Mouse (Mus musculus) embryonic facial prominence, embryonic 12.5 days (tissue): Measurements from ENCODE around the gene Fkbp7. TPM values are rescaled to one million over a fixed set of nuclear protein-coding genes. Genes with fewer than 3 reads are reported as not detected.
"Not testable (repeated sequence)": the region's sequence is repeated elsewhere in the genome, so short reads cannot be mapped to it uniquely, and the experiment has no call there.

Source experiments
- ATAC-seq: fragments of 200-750 bp; cut with Nextera tagmentation; 2 replicates; pipeline ENCODE4 v1.8.0; 2017; ENCODE audit not compliant: insufficient number of reproducible peaks, insufficient read depth, low FRiP score, low TSS enrichment
- H3K27ac ChIP-seq: fragments of 300-500 bp; sonication (generic); 2 replicates; pipeline ENCODE4 v1.5.1; 2016; ENCODE audit warnings: mild to moderate bottlenecking
- H3K27me3 ChIP-seq: fragments of 300-500 bp; sonication (generic); 2 replicates; pipeline ENCODE4 v1.6.1; 2016; ENCODE audit warnings: mild to moderate bottlenecking, moderate library complexity
- H3K36me3 ChIP-seq: fragments of 300-500 bp; sonication (generic); 2 replicates; pipeline ENCODE4 v1.6.1; 2016; ENCODE audit warnings: mild to moderate bottlenecking
- H3K4me1 ChIP-seq: fragments of 300-500 bp; sonication (generic); 2 replicates; pipeline ENCODE4 v1.6.1; 2016
- H3K4me2 ChIP-seq: fragments of 300-500 bp; sonication (generic); replicated peaks from 2 replicates; pipeline ENCODE4 v1.6.1; 2016; ENCODE audit warnings: mild to moderate bottlenecking, moderate library complexity
- H3K4me3 ChIP-seq: fragments of 300-500 bp; sonication (generic); 2 replicates; pipeline ENCODE4 v1.5.1; 2016; ENCODE audit warnings: mild to moderate bottlenecking
- H3K9ac ChIP-seq: fragments of 300-500 bp; sonication (generic); 2 replicates; pipeline ENCODE4 v1.6.1; 2016; ENCODE audit warnings: mild to moderate bottlenecking, moderate library complexity
- H3K9me3 ChIP-seq: fragments of 300-500 bp; sonication (generic); 2 replicates; pipeline ENCODE4 v1.6.1; 2016; ENCODE audit warnings: mild to moderate bottlenecking, moderate library complexity
- WGBS: fragments of 180-500 bp; shearing (Covaris S2); methylation state at CpG from one replicate; pipeline ENCODE4 v1.1.7; 2016; 5-methylcytosine and 5-hydroxymethylcytosine counted together
- polyA plus RNA-seq: library from polyadenylated mRNA; unstranded; fragments of >200 nt; fragmentation: Nextera tagmentation; extraction: Ambion mirVana; gene quantifications from 2 replicates; pipeline ENCODE4 v1.2.1, GENCODE M21; 2016

Fkbp7 gene
- polyA plus RNA-seq, 1 experiment from 2014 or later = 68.4 TPM

DNA sequence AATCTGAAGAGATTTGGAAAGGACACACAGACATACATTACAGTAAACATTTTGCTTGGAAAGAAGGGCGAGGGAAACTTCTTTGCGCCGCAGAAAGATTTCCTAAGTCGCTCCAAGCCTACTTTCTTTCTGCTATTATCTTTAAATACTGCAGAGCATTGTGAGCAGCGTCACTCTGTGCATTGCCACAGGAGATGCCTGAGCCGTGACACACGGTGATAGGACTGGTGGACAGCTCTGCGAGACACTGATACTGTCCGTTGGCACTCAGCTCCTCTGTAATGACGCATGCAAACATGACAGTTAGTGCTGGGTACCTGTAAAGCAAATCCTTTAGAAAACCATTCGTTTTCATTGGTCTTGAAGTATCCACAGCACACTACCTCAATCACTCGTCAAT lies 42.6 kb downstream of the Fkbp7 start:
- ATAC-seq = no peak
- no peak overlapping the region for H3K4me2 ChIP-seq
- no peak overlapping the region for H3K9ac ChIP-seq
- H3K27me3 ChIP-seq = no peaks in the 10 kb centered on the region
- 93% methylated on average over 12 of the region's 12 CpGs for WGBS
- no peak overlapping the region for H3K4me3 ChIP-seq
- no peak overlapping the region for H3K27ac ChIP-seq
- H3K36me3 ChIP-seq = peaks cover 80% of the 10 kb centered on the region
- no peaks in the 10 kb centered on the region for H3K9me3 ChIP-seq
- no peaks in the 10 kb centered on the region for H3K4me1 ChIP-seq

DNA sequence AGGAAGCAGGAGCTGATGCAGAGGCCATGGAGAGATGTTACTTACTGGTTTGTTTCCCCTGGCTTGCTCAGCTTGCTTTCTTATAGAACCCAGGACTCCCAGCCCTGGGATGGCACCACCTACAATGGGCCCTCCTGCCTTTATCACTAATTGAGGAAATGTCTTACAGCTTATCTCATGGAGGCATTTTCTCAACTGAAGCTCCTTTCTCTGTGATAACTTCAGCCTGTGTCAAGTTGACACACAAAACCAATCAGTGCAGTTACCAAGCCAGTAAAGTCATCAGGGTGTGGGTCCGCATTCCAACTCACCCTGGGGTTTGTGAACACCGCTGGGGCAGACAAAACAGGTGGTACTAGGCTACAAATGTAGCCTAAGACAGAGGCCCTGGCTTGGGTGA lies 50.6 kb downstream of the Fkbp7 start:
- H3K4me2 ChIP-seq, H3K27ac ChIP-seq, H3K4me1 ChIP-seq, H3K9me3 ChIP-seq, ATAC-seq, H3K9ac ChIP-seq, H3K4me3 ChIP-seq, H3K27me3 ChIP-seq: not testable (repeated sequence)
- WGBS = 84% methylated on average over 2 of the region's 2 CpGs
- H3K36me3 ChIP-seq = peaks cover 41% of the 10 kb centered on the region

- H3K36me3 ChIP-seq = peaks cover 35% of the 10 kb centered on the region
- 31% methylated on average over 1 of the region's 1 CpGs for WGBS
Measured at GRCm38 (mm10) chr2:76621724-76622123, 51.2 kb downstream of the Fkbp7 start.

GRCm38 (mm10) chr2:76620188-76620587 lies 52.7 kb downstream of the Fkbp7 start:
- no peak overlapping the region for H3K27ac ChIP-seq
- no peak overlapping the region for H3K4me2 ChIP-seq
- no peaks in the 10 kb centered on the region for H3K27me3 ChIP-seq
- H3K4me3 ChIP-seq = no peak overlapping the region
- WGBS = 85% methylated on average over 5 of the region's 5 CpGs
- peaks cover 24% of the 10 kb centered on the region for H3K36me3 ChIP-seq
- H3K9me3 ChIP-seq = no peaks in the 10 kb centered on the region
- no peak for ATAC-seq
- no peak overlapping the region for H3K9ac ChIP-seq
- H3K4me1 ChIP-seq = no peaks in the 10 kb centered on the region

More at GRCm38 (mm10) chr2:76621724-76622123, 51.2 kb downstream of the Fkbp7 start:
- no peaks in the 10 kb centered on the region for H3K4me1 ChIP-seq
- H3K27me3 ChIP-seq = no peaks in the 10 kb centered on the region
- no peaks in the 10 kb centered on the region for H3K9me3 ChIP-seq
- H3K9ac ChIP-seq = no peak overlapping the region
- H3K27ac ChIP-seq = no peak overlapping the region
- no peak overlapping the region for H3K4me2 ChIP-seq
- ATAC-seq = no peak
- H3K4me3 ChIP-seq = no peak overlapping the region

DNA sequence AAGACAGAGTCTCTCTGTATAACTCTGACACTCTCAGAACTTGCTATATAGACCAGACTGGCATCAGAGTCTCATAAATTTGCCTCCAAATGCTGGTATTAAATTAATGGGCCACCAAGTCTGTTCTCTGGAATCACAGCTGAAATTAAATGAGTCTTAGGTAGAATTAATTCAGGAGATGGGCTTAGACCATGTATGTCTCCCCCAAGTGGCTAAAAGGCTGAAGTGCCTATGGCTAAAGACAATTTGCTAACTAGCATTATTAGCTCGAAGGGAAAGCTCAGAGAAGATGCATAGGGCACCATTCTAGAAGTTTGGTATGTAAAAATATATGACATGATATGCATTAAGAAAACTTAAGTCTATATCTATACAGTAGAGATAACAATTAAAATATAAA lies 54.8 kb downstream of the Fkbp7 start:
- 32% methylated on average over 1 of the region's 1 CpGs for WGBS
- ATAC-seq = no peak

More for the DNA sequence above, 54.8 kb downstream of the Fkbp7 start:
- Histone ChIP-seq H3K4me1 (no peaks in the 10 kb centered on the region), H3K9me3 (no peaks in the 10 kb centered on the region), H3K9ac (no peak overlapping the region), H3K4me3 (no peak overlapping the region), H3K36me3 (peaks cover 6% of the 10 kb centered on the region; the same call in 1 of the 2 replicates), H3K27me3 (no peaks in the 10 kb centered on the region), H3K27ac (no peak overlapping the region), H3K4me2 (no peak overlapping the region)

Other genes with a start within 250 kb of the Fkbp7 start
- 78.8 and 82.4 TPM in 2 replicates for gene Prkra, start 25.1 kb downstream of the Fkbp7 start, polyA plus RNA-seq
- gene Pjvk, start 24.6 kb downstream of the Fkbp7 start, polyA plus RNA-seq = 0.56 and 0.61 TPM in 2 replicates
- 15.2 and 15.8 TPM in 2 replicates for gene Plekha3, start 2.2 kb upstream of the Fkbp7 start, polyA plus RNA-seq